Mouse (Mus musculus) induced T-regulatory cell, adult 2 months (primary cell): Measurements from ENCODE around the gene Slc25a34.
A peak's percentile ranks its signal among the peaks of the same experiment; 100 is the strongest.

Experiments used
- DNase-seq: peaks from one replicate; pipeline ENCODE4 v3.0.0-alpha.2; 2012; ENCODE audit warnings: low read depth

The Slc25a34 gene

GRCm38 (mm10) chr4:141578833-141579232, 44.8 kb downstream of the Slc25a34 start:
- no peak for DNase-seq

GRCm38 (mm10) chr4:141576877-141577276, 46.7 kb downstream of the Slc25a34 start:
- peak; percentile 43 for DNase-seq

GRCm38 (mm10) chr4:141576404-141576803, 47.2 kb downstream of the Slc25a34 start:
- DNase-seq: no peak

GRCm38 (mm10) chr4:141574789-141575702, 48.6 kb downstream of the Slc25a34 start:
- peak; percentile 87 for DNase-seq

GRCm38 (mm10) chr4:141573359-141573966, 50.2 kb downstream of the Slc25a34 start:
- no peak for DNase-seq

- no peak for DNase-seq
These were observed 50.8 kb downstream of the Slc25a34 start for GRCm38 (mm10) chr4:141572668-141573358.

GRCm38 (mm10) chr4:141571934-141572333, 51.7 kb downstream of the Slc25a34 start:
- DNase-seq: no peak

GRCm38 (mm10) chr4:141571337-141571739, 52.3 kb downstream of the Slc25a34 start:
- DNase-seq: no peak

- no peak for DNase-seq
These were observed 52.8 kb downstream of the Slc25a34 start for GRCm38 (mm10) chr4:141570821-141571220.

GRCm38 (mm10) chr4:141570004-141570403, 53.6 kb downstream of the Slc25a34 start:
- DNase-seq: no peak

GRCm38 (mm10) chr4:141568966-141569365, 54.7 kb downstream of the Slc25a34 start:
- no peak for DNase-seq
